In genomic region chr17:47479887-47480286, GRCm38 (mm10) we compare ENCODE assay signal across 21 mouse cellular contexts. TPM values are rescaled to one million over a fixed set of nuclear protein-coding genes. Genes with fewer than 3 reads are reported as not detected.
"Had no signal": no experiment of that assay in that cellular context is flagged by ENCODE, and none has a peak within 500 bp of the region (broad histone marks: within the 10 kb centered on the region; RNA-seq: fewer than 3 reads in every experiment).

No protein-coding gene starts in this region.

- ATAC-seq: liver, embryonic 12.5 days had no signal

- DNase-seq: layer of hippocampus, adult 9-11 months; liver; lung, adult 18-20 months; lung, postnatal 10 days; lung, postnatal 36 days; midbrain, embryonic 14.5 days; thymus, adult 18-20 months; thymus, postnatal 36 days had no signal

- H3K4me3 ChIP-seq: layer of hippocampus, adult 2 months; limb, embryonic 10.5 days; limb, embryonic 13.5 days; liver, embryonic 12.5 days; liver, embryonic 15.5 days; lung, embryonic 15.5 days; megakaryocyte, embryonic 14.5 days had no signal

- H3K9me3 ChIP-seq: limb, embryonic 10.5 days; limb, embryonic 13.5 days; liver, embryonic 12.5 days; liver, embryonic 15.5 days; lung, embryonic 15.5 days had no signal

- H3K27ac ChIP-seq: kidney, postnatal 0 days; layer of hippocampus, adult 2 months; limb, embryonic 10.5 days; limb, embryonic 13.5 days; liver, embryonic 12.5 days; liver, embryonic 15.5 days; lung, embryonic 15.5 days had no signal

- H3K27me3 ChIP-seq: limb, embryonic 13.5 days; liver, embryonic 12.5 days; liver, embryonic 15.5 days; lung, embryonic 15.5 days had no signal

- H3K4me2 ChIP-seq: limb, embryonic 13.5 days; liver, embryonic 12.5 days; liver, embryonic 15.5 days; lung, embryonic 15.5 days; midbrain, embryonic 11.5 days had no signal

- H3K9ac ChIP-seq: limb, embryonic 13.5 days; liver, embryonic 12.5 days; liver, embryonic 15.5 days; lung, embryonic 15.5 days had no signal

- H3K36me3 ChIP-seq: limb, embryonic 10.5 days; limb, embryonic 13.5 days; liver, embryonic 12.5 days; liver, embryonic 15.5 days; lung, embryonic 15.5 days had no signal

RNA-seq across cellular contexts. Expression of gene 1700001C19Rik, which starts 42.7 kb away (rescaled TPM):
- total RNA-seq: layer of hippocampus, adult 2 months; layer of hippocampus, postnatal 25 days had no signal
- polyA plus RNA-seq: small intestine, adult 2 months; spleen, adult 2 months had no signal

RNA-seq across cellular contexts. Expression of gene AI661453, which starts 43.5 kb away (rescaled TPM):
- polyA plus RNA-seq: neural tube, embryonic 14.5 days had no signal
